Mouse (Mus musculus): Measurements from ENCODE around the gene Fam114a1. TPM values are rescaled to one million over a fixed set of nuclear protein-coding genes. Genes with fewer than 3 reads are reported as not detected.

Gene Fam114a1
- polyA plus RNA-seq, 1 experiment: 0.29 TPM

DNA sequence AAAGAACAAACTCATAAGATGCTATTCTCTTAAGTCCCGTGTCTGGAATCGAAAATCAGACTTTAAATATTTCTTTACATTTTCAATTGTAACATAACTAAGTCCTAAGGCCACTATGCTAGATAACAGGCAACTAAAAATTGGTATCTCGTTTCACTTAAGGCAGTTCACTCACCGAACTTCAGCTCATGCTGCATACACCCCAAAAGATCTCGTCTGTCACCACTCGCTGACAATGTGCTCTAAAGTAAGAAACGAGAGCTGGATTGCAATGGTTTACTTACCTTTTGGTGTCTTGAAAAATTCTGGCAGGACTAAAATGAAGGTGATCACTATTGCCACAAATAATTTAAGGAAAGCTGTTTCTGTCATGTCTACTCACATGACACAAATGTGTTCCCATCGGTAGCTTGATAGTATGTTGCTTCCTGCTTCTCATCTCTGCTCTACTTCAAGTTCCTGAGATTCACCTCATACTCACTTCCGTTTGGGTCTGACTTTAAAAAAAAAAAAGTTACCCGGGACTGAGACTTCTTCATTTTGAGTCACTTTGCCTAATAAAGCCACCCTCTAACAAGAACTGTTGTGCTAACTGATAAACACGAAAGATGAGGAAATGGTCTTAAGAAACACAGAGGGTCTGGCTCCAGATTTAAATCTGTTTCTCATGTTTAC, 121.5 kb downstream of the Fam114a1 start:
- H3K9me3 ChIP-seq: no peaks in the 10 kb centered on the region
- H3K36me3 ChIP-seq (replicated peaks; ENCODE audit: low read length): no peaks in the 10 kb centered on the region
- H3K4me1 ChIP-seq: peaks cover 10% of the 10 kb centered on the region; the same call in 1 of the 2 replicates
- no peaks in the 10 kb centered on the region for H3K27me3 ChIP-seq (replicated peaks)
- H3K4me3 ChIP-seq (replicated peaks): peak overlapping the region; percentile 79
- TF ChIP-seq GATA1 (IDR thresholded peaks at IDR 0.05; ENCODE audit: borderline replicate concordance, low read length) (no peak), FLI1 (IDR thresholded peaks at IDR 0.05; ENCODE audit: low read length) (no peak)

Other genes with a start within 250 kb of the Fam114a1 start
- 73.1 and 120 TPM in 2 replicates for gene Klf3, start 166.7 kb upstream of the Fam114a1 start, polyA plus RNA-seq (2012; ENCODE audit: insufficient read depth, low replicate concordance)
- gene Tlr1, start 36.5 kb upstream of the Fam114a1 start, polyA plus RNA-seq (2012; ENCODE audit: insufficient read depth, low replicate concordance): 0.31 TPM in 1 of 2 replicates, not detected in the other
- not detected in 2 replicates for gene Tlr6, start 10.0 kb upstream of the Fam114a1 start, polyA plus RNA-seq (2012; ENCODE audit: insufficient read depth, low replicate concordance)
- gene Tmem156, start 122.1 kb downstream of the Fam114a1 start, polyA plus RNA-seq (2012; ENCODE audit: insufficient read depth, low replicate concordance): not detected in 2 replicates
- gene Klhl5, start 137.5 kb downstream of the Fam114a1 start, polyA plus RNA-seq (2012; ENCODE audit: insufficient read depth, low replicate concordance): 6.1 and 11.0 TPM in 2 replicates
- gene Wdr19, start 229.6 kb downstream of the Fam114a1 start, polyA plus RNA-seq (2012; ENCODE audit: insufficient read depth, low replicate concordance): 0.38 TPM in 1 of 2 replicates, not detected in the other

Measured in megakaryocyte, embryonic 14.5 days (primary cell).